Comparison of ENCODE assay signal across 10 mouse cellular contexts in the genomic region with DNA sequence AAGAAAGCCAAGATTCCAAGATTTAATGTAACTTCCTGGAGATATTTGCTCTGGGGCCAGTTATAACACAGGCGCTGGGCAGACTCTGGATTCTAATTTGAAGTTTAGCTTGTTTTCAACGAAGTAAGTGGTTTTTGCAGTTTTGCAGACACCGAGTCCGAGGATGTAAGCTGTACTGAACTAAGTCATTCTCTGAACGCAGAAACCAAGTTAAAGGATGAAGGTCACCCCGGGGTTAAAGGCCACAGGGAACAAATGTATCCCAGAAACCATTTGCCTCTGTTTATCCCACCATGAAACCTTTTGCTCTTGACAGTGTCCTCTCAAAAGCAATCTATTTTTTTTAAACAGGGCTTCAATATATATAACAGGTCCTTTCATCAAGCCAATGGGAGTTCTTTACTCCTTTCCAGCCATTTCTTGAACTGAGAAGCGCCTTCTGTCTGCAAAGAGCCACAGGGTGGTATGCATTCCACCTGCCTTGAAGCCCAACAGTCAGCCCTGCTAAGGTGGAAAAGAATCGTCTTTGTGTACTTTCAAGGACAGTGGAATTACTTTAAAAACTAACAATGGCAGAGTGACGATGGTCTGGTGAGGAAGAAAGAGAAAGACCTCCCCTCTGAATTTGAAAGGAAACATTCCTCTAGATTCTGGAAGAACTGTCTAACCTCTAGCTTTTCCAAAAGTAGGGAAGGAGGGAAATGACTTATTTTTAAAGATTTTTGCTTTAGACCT. TPM values are rescaled to one million over a fixed set of nuclear protein-coding genes. Genes with fewer than 3 reads are reported as not detected.
DNase-seq lines count a peak whose midpoint lies in the region; ATAC-seq and TF ChIP-seq lines count a peak whose summit lies in the region.
"Had no signal": no experiment of that assay in that cellular context is flagged by ENCODE, and none has a peak within 500 bp of the region (broad histone marks: within the 10 kb centered on the region; RNA-seq: fewer than 3 reads in every experiment).

No protein-coding gene starts in this region.

- H3K27ac ChIP-seq in heart, postnatal 0 days (ENCODE audit: low read depth): no peak overlapping the region
- H3K27ac ChIP-seq in embryonic facial prominence, embryonic 10.5 days (replicated peaks): no peak overlapping the region
- no peak overlapping the region for H3K27ac ChIP-seq in midbrain, embryonic 10.5 days (replicated peaks)
- H3K27ac ChIP-seq: embryonic facial prominence, embryonic 13.5 days had no signal

- H3K9me3 ChIP-seq in heart, postnatal 0 days (replicated peaks; ENCODE audit: control insufficient read depth, low read length): no peaks in the 10 kb centered on the region
- no peaks in the 10 kb centered on the region for H3K9me3 ChIP-seq in E14TG2a.4 (ENCODE audit: low read length)
- no peaks in the 10 kb centered on the region for H3K9me3 ChIP-seq in embryonic facial prominence, embryonic 10.5 days
- no peaks in the 10 kb centered on the region for H3K9me3 ChIP-seq in midbrain, embryonic 10.5 days (replicated peaks)
- H3K9me3 ChIP-seq: embryonic facial prominence, embryonic 13.5 days had no signal

- no peaks in the 10 kb centered on the region for H3K36me3 ChIP-seq in heart, postnatal 0 days (replicated peaks; ENCODE audit: control insufficient read depth, insufficient read depth, low read length)
- peaks cover 15% of the 10 kb centered on the region for H3K36me3 ChIP-seq in E14TG2a.4 (ENCODE audit: insufficient read depth, low read length)
- no peaks in the 10 kb centered on the region for H3K36me3 ChIP-seq in embryonic facial prominence, embryonic 10.5 days (replicated peaks)
- peaks cover 10% of the 10 kb centered on the region for H3K36me3 ChIP-seq in midbrain, embryonic 10.5 days
- H3K36me3 ChIP-seq: embryonic facial prominence, embryonic 13.5 days had no signal

- peaks cover 7% of the 10 kb centered on the region; the same call in 1 of the 2 replicates for H3K4me1 ChIP-seq in heart, postnatal 0 days (ENCODE audit: control insufficient read depth, insufficient read depth)
- H3K4me1 ChIP-seq in E14TG2a.4 (replicated peaks; ENCODE audit: low read depth, low read length): peaks cover 75% of the 10 kb centered on the region
- H3K4me1 ChIP-seq in embryonic facial prominence, embryonic 10.5 days: peaks cover 24% of the 10 kb centered on the region
- H3K4me1 ChIP-seq in midbrain, embryonic 10.5 days: peaks cover 25% of the 10 kb centered on the region

- 76% methylated on average over 9 of the region's 9 CpGs for WGBS in heart, postnatal 0 days
- whole genome bisulfite sequencing in embryonic facial prominence, embryonic 10.5 days: 78% methylated on average over 9 of the region's 9 CpGs
- WGBS in midbrain, embryonic 10.5 days: 82% methylated on average over 9 of the region's 9 CpGs

- no peak for TF ChIP-seq CTCF in heart, postnatal 0 days (IDR thresholded peaks at IDR 0.05; ENCODE audit: low read depth)
- no peak for TF ChIP-seq CTCF in E14TG2a.4 (conservative IDR thresholded peaks at IDR 0.05; ENCODE audit: low read length)

- peaks cover 24% of the 10 kb centered on the region for H3K27me3 ChIP-seq in heart, postnatal 0 days (ENCODE audit: control insufficient read depth, insufficient read depth, low read length)
- H3K27me3 ChIP-seq in E14TG2a.4 (ENCODE audit: insufficient read depth, low read length): peaks cover 19% of the 10 kb centered on the region
- peaks cover 24% of the 10 kb centered on the region for H3K27me3 ChIP-seq in embryonic facial prominence, embryonic 10.5 days (replicated peaks; ENCODE audit: low read depth, poor library complexity, severe bottlenecking)
- peaks cover 15% of the 10 kb centered on the region for H3K27me3 ChIP-seq in midbrain, embryonic 10.5 days (ENCODE audit: low read depth, poor library complexity, severe bottlenecking)
- H3K27me3 ChIP-seq: CH12.LX had no signal

- ATAC-seq in heart, postnatal 0 days (ENCODE audit: insufficient read depth, low read depth): no peak

- DNase-seq in heart, postnatal 0 days (ENCODE audit: low spot score): no peak
- no peak for DNase-seq in heart, adult 9 months (ENCODE audit: low spot score in 2 of 2)
- DNase-seq in embryonic facial prominence, embryonic 10.5 days (ENCODE audit: low spot score): no peak
- DNase-seq in midbrain, embryonic 10.5 days (ENCODE audit: low spot score): no peak
- no peak for DNase-seq in left cerebral cortex, adult 11 months (ENCODE audit: low spot score)
- no peak for DNase-seq in B cell, adult 2 months
- no peak for DNase-seq in MN1 (ENCODE audit: low spot score)

- H3K4me2 ChIP-seq in heart, postnatal 0 days (ENCODE audit: low read depth, low read length): no peak overlapping the region; the same call in 1 of the 2 replicates
- H3K4me2 ChIP-seq: embryonic facial prominence, embryonic 13.5 days had no signal

- H3K4me3 ChIP-seq in heart, postnatal 0 days (ENCODE audit: low read depth, low read length): peak overlapping the region; percentile 50; the same call in 1 of the 2 replicates
- H3K4me3 ChIP-seq in E14TG2a.4 (replicated peaks; ENCODE audit: low read length): peak overlapping the region; percentile 88
- peak overlapping the region; percentile 79; the same call in 1 of the 2 replicates for H3K4me3 ChIP-seq in embryonic facial prominence, embryonic 10.5 days
- H3K4me3 ChIP-seq in midbrain, embryonic 10.5 days: peak overlapping the region; percentile 12; the same call in 1 of the 2 replicates
- H3K4me3 ChIP-seq: embryonic facial prominence, embryonic 13.5 days had no signal

- H3K9ac ChIP-seq in heart, postnatal 0 days (replicated peaks; ENCODE audit: low read depth, low read length): no peak overlapping the region
- H3K9ac ChIP-seq: embryonic facial prominence, embryonic 13.5 days had no signal

- TF ChIP-seq EP300 in heart, postnatal 0 days (IDR thresholded peaks at IDR 0.05; ENCODE audit: low read depth): no peak

RNA-seq across cellular contexts. Expression of gene St8sia1, which starts 2.4 kb away (rescaled TPM):
- total RNA-seq in heart, postnatal 0 days (2014; rRNA removed; ENCODE audit: low replicate concordance): 0.04 and 3.5 TPM in 2 replicates
- 0.30 and 0.33 TPM in 2 replicates for polyA plus RNA-seq in heart, postnatal 0 days (2015; fragmentation: Nextera tagmentation; extraction: Ambion mirVana)
- 1.6 and 2.4 TPM in 2 replicates for polyA plus RNA-seq in embryonic facial prominence, embryonic 10.5 days (2016; fragmentation: Nextera tagmentation; extraction: Ambion mirVana)
- polyA plus RNA-seq in midbrain, embryonic 10.5 days (2016; fragmentation: Nextera tagmentation; extraction: Ambion mirVana): 3.2 and 3.9 TPM in 2 replicates

Comparison
In these comparisons a context has a peak if more than half of its experiments do, and no peak if none do; other contexts are left out.
1. H3K4me3 ChIP-seq: peak in every context shown above with its lines; median percentile 88 in E14TG2a.4; 79 in embryonic facial prominence, embryonic 10.5 days; 50 in heart, postnatal 0 days; 12 in midbrain, embryonic 10.5 days.